Mouse (Mus musculus) urinary bladder, postnatal 14 days (tissue): ENCODE measurements around the gene Sntb2.

ENCODE experiments used
- DNase-seq: peaks from one replicate; pipeline ENCODE4 v3.0.0; 2021; ENCODE audit warnings: low spot score

The Sntb2 gene

GRCm38 (mm10) chr8:106929921-106930320, 5.6 kb upstream of the Sntb2 start:
- no peak for DNase-seq

GRCm38 (mm10) chr8:106932376-106933065, 3.0 kb upstream of the Sntb2 start:
- peak; percentile 23 for DNase-seq

GRCm38 (mm10) chr8:106933506-106934143, 1.9 kb upstream of the Sntb2 start:
- no peak for DNase-seq

- no peak for DNase-seq
These were observed 1.1 kb upstream of the Sntb2 start for GRCm38 (mm10) chr8:106934226-106934977.

GRCm38 (mm10) chr8:106935899-106936477, 438 bp downstream of the Sntb2 start:
- peak; percentile 60 for DNase-seq

GRCm38 (mm10) chr8:106936478-106937051, 1.0 kb downstream of the Sntb2 start:
- DNase-seq = peak; percentile 38

GRCm38 (mm10) chr8:106937081-106937800, 1.7 kb downstream of the Sntb2 start:
- no peak for DNase-seq

- DNase-seq = no peak
These were observed 6.3 kb downstream of the Sntb2 start for GRCm38 (mm10) chr8:106941806-106942205.

- no peak for DNase-seq
These were observed 8.4 kb downstream of the Sntb2 start for GRCm38 (mm10) chr8:106943874-106944418.

- peak; percentile 51 for DNase-seq
These were observed 9.2 kb downstream of the Sntb2 start for GRCm38 (mm10) chr8:106944756-106945155.

GRCm38 (mm10) chr8:106948678-106949243, 13.2 kb downstream of the Sntb2 start:
- DNase-seq = no peak

GRCm38 (mm10) chr8:106951707-106952106, 16.2 kb downstream of the Sntb2 start:
- DNase-seq = no peak

GRCm38 (mm10) chr8:106953571-106953970, 18.0 kb downstream of the Sntb2 start:
- DNase-seq = no peak

- peak; percentile 18 for DNase-seq
These were observed 21.5 kb downstream of the Sntb2 start for GRCm38 (mm10) chr8:106957086-106957485.

- DNase-seq = no peak
These were observed 22.7 kb downstream of the Sntb2 start for GRCm38 (mm10) chr8:106958212-106958611.

- DNase-seq = no peak
These were observed 24.1 kb downstream of the Sntb2 start for GRCm38 (mm10) chr8:106959626-106960025.

- no peak for DNase-seq
These were observed 26.8 kb downstream of the Sntb2 start for GRCm38 (mm10) chr8:106962322-106962721.

- no peak for DNase-seq
These were observed 27.8 kb downstream of the Sntb2 start for GRCm38 (mm10) chr8:106963365-106963764.

- DNase-seq = no peak
These were observed 29.0 kb downstream of the Sntb2 start for GRCm38 (mm10) chr8:106964573-106964972.

GRCm38 (mm10) chr8:106969964-106970363, 34.4 kb downstream of the Sntb2 start:
- DNase-seq = no peak

- no peak for DNase-seq
These were observed 36.4 kb downstream of the Sntb2 start for GRCm38 (mm10) chr8:106971916-106972315.
